In genomic region chr2:102558965-102559364, GRCm38 (mm10) we compare ENCODE assay signal across 29 mouse cellular contexts. TPM values are rescaled to one million over a fixed set of nuclear protein-coding genes. Genes with fewer than 3 reads are reported as not detected.
DNase-seq lines count a peak whose midpoint lies in the region; ATAC-seq lines count a peak whose summit lies in the region.
"Had no signal": no experiment of that assay in that cellular context is flagged by ENCODE, and none has a peak within 500 bp of the region (broad histone marks: within the 10 kb centered on the region; RNA-seq: fewer than 3 reads in every experiment).

No protein-coding gene starts in this region.

- H3K27me3 ChIP-seq in heart, embryonic 10.5 days (ENCODE audit: insufficient read depth, poor library complexity, severe bottlenecking): no peaks in the 10 kb centered on the region
- no peaks in the 10 kb centered on the region for H3K27me3 ChIP-seq in lung, embryonic 15.5 days
- no peaks in the 10 kb centered on the region for H3K27me3 ChIP-seq in intestine, embryonic 16.5 days (replicated peaks; ENCODE audit: control insufficient read depth, insufficient read depth, low read length)
- H3K27me3 ChIP-seq: CH12.LX; embryonic facial prominence, embryonic 13.5 days; forebrain, embryonic 13.5 days; hindbrain, embryonic 12.5 days; hindbrain, embryonic 15.5 days; Patski had no signal

- 81% methylated on average over 12 of the region's 12 CpGs for WGBS in heart, embryonic 10.5 days
- WGBS in lung, embryonic 15.5 days: 41% methylated on average over 12 of the region's 12 CpGs
- 76% methylated on average over 12 of the region's 12 CpGs for WGBS in intestine, embryonic 16.5 days

- no peaks in the 10 kb centered on the region for H3K4me1 ChIP-seq in heart, embryonic 10.5 days
- peaks cover 5% of the 10 kb centered on the region; the same call in 1 of the 2 replicates for H3K4me1 ChIP-seq in lung, embryonic 15.5 days
- no peaks in the 10 kb centered on the region; the same call in 1 of the 2 replicates for H3K4me1 ChIP-seq in intestine, embryonic 16.5 days (ENCODE audit: control insufficient read depth, insufficient read depth, low read length)
- H3K4me1 ChIP-seq: embryonic facial prominence, embryonic 10.5 days; embryonic facial prominence, embryonic 13.5 days; forebrain, embryonic 13.5 days; hindbrain, embryonic 12.5 days; hindbrain, embryonic 15.5 days had no signal

- no peaks in the 10 kb centered on the region for H3K9me3 ChIP-seq in heart, embryonic 10.5 days
- H3K9me3 ChIP-seq in lung, embryonic 15.5 days: no peaks in the 10 kb centered on the region
- no peaks in the 10 kb centered on the region for H3K9me3 ChIP-seq in intestine, embryonic 16.5 days (ENCODE audit: control insufficient read depth, low read length)
- H3K9me3 ChIP-seq: embryonic facial prominence, embryonic 10.5 days; embryonic facial prominence, embryonic 13.5 days; forebrain, embryonic 13.5 days; G1E; hindbrain, embryonic 12.5 days; hindbrain, embryonic 15.5 days had no signal

- no peak overlapping the region for H3K4me3 ChIP-seq in heart, embryonic 10.5 days
- no peak overlapping the region for H3K4me3 ChIP-seq in lung, embryonic 15.5 days
- no peak overlapping the region for H3K4me3 ChIP-seq in intestine, embryonic 16.5 days (ENCODE audit: low read length)
- H3K4me3 ChIP-seq: embryonic facial prominence, embryonic 10.5 days; embryonic facial prominence, embryonic 13.5 days; erythroblast, embryonic 14.5 days; forebrain, embryonic 13.5 days; hindbrain, embryonic 12.5 days; hindbrain, embryonic 15.5 days had no signal

- H3K36me3 ChIP-seq in heart, embryonic 10.5 days: no peaks in the 10 kb centered on the region
- H3K36me3 ChIP-seq in lung, embryonic 15.5 days: no peaks in the 10 kb centered on the region
- no peaks in the 10 kb centered on the region for H3K36me3 ChIP-seq in intestine, embryonic 16.5 days (ENCODE audit: control insufficient read depth, insufficient read depth, low read length)
- H3K36me3 ChIP-seq: embryonic facial prominence, embryonic 10.5 days; embryonic facial prominence, embryonic 13.5 days; G1E; hindbrain, embryonic 12.5 days; hindbrain, embryonic 15.5 days had no signal

- DNase-seq in heart, embryonic 10.5 days (ENCODE audit: low spot score): peak; percentile 66
- DNase-seq in heart, adult 8-10 months (ENCODE audit: low spot score): no peak
- peak; percentile 70 for DNase-seq in lung, postnatal 10 days
- peak; percentile 65 for DNase-seq in lung, postnatal 36 days
- DNase-seq in cerebellum, adult 9-11 months: no peak
- DNase-seq in adrenal gland, postnatal 14 days: no peak
- DNase-seq: adrenal gland, postnatal 10 days; B cell, adult 2 months; cerebellum, adult 11-12 months; cerebellum, adult 9-10 months; cerebellum, postnatal 36 days; embryo, embryonic 11 days; gastrocnemius, postnatal 10 days; gastrocnemius, postnatal 36 days had no signal

- ATAC-seq in lung, embryonic 15.5 days (ENCODE audit: borderline replicate concordance, extremely low read depth, low FRiP score, low TSS enrichment): peak; percentile 85
- no peak for ATAC-seq in intestine, embryonic 16.5 days
- ATAC-seq: forebrain, embryonic 13.5 days; forebrain, embryonic 16.5 days; Patski had no signal

- no peak overlapping the region for H3K9ac ChIP-seq in lung, embryonic 15.5 days
- H3K9ac ChIP-seq in intestine, embryonic 16.5 days (ENCODE audit: low read depth, low read length): no peak overlapping the region
- H3K9ac ChIP-seq: embryonic facial prominence, embryonic 13.5 days; forebrain, embryonic 13.5 days; hindbrain, embryonic 12.5 days; hindbrain, embryonic 15.5 days had no signal

- no peak overlapping the region for H3K27ac ChIP-seq in heart, embryonic 10.5 days
- no peak overlapping the region for H3K27ac ChIP-seq in lung, embryonic 15.5 days
- no peak overlapping the region for H3K27ac ChIP-seq in intestine, embryonic 16.5 days (ENCODE audit: low read length)
- H3K27ac ChIP-seq: embryonic facial prominence, embryonic 10.5 days; embryonic facial prominence, embryonic 13.5 days; forebrain, embryonic 13.5 days; hindbrain, embryonic 12.5 days; hindbrain, embryonic 15.5 days had no signal

- no peak overlapping the region for H3K4me2 ChIP-seq in lung, embryonic 15.5 days
- H3K4me2 ChIP-seq in intestine, embryonic 16.5 days (ENCODE audit: low read depth, low read length): no peak overlapping the region
- H3K4me2 ChIP-seq: embryonic facial prominence, embryonic 13.5 days; forebrain, embryonic 13.5 days; heart, embryonic 11.5 days; hindbrain, embryonic 12.5 days; hindbrain, embryonic 15.5 days had no signal

RNA-seq across cellular contexts. Expression of gene Pamr1, which starts 9.2 kb away (rescaled TPM):
- polyA plus RNA-seq in heart, embryonic 10.5 days (2016; fragmentation: Nextera tagmentation; extraction: Ambion mirVana): 0.64 and 1.9 TPM in 2 replicates
- total RNA-seq in heart, adult 8-10 months (2022): 1 to 10 TPM; 1.3 to 2.8 (median 2.4) TPM
- 16.6 and 17.4 TPM in 2 replicates for polyA plus RNA-seq in lung, embryonic 15.5 days (2015; fragmentation: Nextera tagmentation; extraction: Ambion mirVana)
- 38.1 and 39.4 TPM in 2 replicates for polyA plus RNA-seq in intestine, embryonic 16.5 days (2015; fragmentation: Nextera tagmentation; extraction: Ambion mirVana)
- total RNA-seq in adrenal gland, postnatal 14 days (2021): 4.8 and 4.9 TPM in 2 replicates
- total RNA-seq: granulocyte monocyte progenitor cell, adult 5-6 weeks; hematopoietic stem cell, adult 5-6 weeks had no signal
- polyA plus RNA-seq: erythroblast, embryonic 14.5 days; G1E had no signal

Comparison
In these comparisons a context has a peak if more than half of its experiments do, and no peak if none do; other contexts are left out.
1. DNase-seq: peak in heart, embryonic 10.5 days (single experiment), lung, postnatal 10 days (single experiment) and lung, postnatal 36 days (single experiment); none in heart, adult 8-10 months (single experiment), cerebellum, adult 9-11 months (single experiment) and adrenal gland, postnatal 14 days (single experiment).